Mouse (Mus musculus): ENCODE results near the gene Atp6v0e2. TPM values are rescaled to one million over a fixed set of nuclear protein-coding genes. Genes with fewer than 3 reads are reported as not detected.
A peak's percentile ranks its signal among the peaks of the same experiment; 100 is the strongest.

Gene Atp6v0e2
- polyA plus RNA-seq, 1 experiment from 2014 or later = 1.2 TPM

DNA sequence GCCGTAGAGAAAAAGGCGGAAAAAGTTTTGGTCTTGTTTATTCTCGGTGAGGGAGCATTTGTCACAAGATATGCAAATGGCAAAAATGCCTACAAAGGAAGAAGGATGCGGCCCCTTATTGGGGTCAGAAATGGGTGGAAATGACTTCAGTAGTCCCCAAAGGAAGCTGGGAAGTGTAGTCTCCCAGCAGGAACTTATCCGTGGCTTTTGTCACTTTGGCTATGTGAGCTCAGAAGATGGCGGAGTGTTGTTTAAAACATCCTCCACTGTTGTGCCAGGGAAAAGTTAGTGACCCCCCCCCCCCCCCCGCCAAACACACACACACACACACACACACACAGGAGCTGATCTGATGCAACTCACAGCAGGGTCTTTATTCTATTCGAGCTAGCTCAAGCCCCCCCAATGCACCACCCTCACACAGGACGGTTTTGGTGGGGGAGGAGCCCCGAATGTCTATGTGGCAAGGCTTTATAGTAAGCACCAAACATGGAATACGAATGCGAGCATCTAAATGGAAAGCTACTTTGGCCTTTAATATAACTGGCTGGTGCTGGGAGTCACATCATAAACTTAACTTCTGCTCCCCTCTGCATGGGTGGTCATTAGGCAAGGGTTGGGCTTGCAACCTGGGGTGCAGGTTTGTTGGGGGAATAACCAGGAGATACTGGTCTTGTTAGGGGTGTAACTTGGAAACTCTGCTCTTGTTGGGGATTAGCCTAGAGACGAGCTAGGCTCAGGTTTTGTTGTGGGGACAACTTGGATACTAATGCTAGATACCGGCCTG lies 17.9 kb downstream of the Atp6v0e2 start:
- Histone ChIP-seq H3K27me3 (ENCODE audit: insufficient read depth, low read length) (no peaks in the 10 kb centered on the region), H3K36me3 (replicated peaks; ENCODE audit: insufficient read depth, low read length) (no peaks in the 10 kb centered on the region), H3K27ac (ENCODE audit: low read depth) (peak overlapping the region; percentile 96), H3K9me3 (ENCODE audit: low read length) (no peaks in the 10 kb centered on the region), H3K9ac (replicated peaks) (peak overlapping the region; percentile 65), H3K4me3 (ENCODE audit: low read depth, low read length) (peak overlapping the region; percentile 56), H3K4me2 (ENCODE audit: low read depth, low read length) (peak overlapping the region; percentile 76), H3K4me1 (ENCODE audit: insufficient read depth) (peaks cover 16% of the 10 kb centered on the region)
- DNase-seq (peak; percentile 48), ATAC-seq (peak; percentile 73)
- TF ChIP-seq EP300 (IDR thresholded peaks at IDR 0.05; ENCODE audit: low read depth) (no peak), CTCF (IDR thresholded peaks at IDR 0.05; ENCODE audit: low read depth) (no peak)
- 31% methylated on average over 14 of the region's 14 CpGs for WGBS (ENCODE audit: insufficient replicate concordance)

- H3K27ac ChIP-seq (ENCODE audit: low read depth) = no peak overlapping the region
- 85% methylated on average over 3 of the region's 3 CpGs for WGBS (ENCODE audit: insufficient replicate concordance)
- no peaks in the 10 kb centered on the region for H3K27me3 ChIP-seq (ENCODE audit: insufficient read depth, low read length)
- TF ChIP-seq EP300 (IDR thresholded peaks at IDR 0.05; ENCODE audit: low read depth) (no peak), CTCF (IDR thresholded peaks at IDR 0.05; ENCODE audit: low read depth) (no peak)
- DNase-seq (no peak), ATAC-seq (no peak)
- no peak overlapping the region for H3K9ac ChIP-seq (replicated peaks)
- H3K4me1 ChIP-seq (ENCODE audit: insufficient read depth) = peaks cover 16% of the 10 kb centered on the region
- H3K9me3 ChIP-seq (ENCODE audit: low read length) = no peaks in the 10 kb centered on the region
- H3K36me3 ChIP-seq (replicated peaks; ENCODE audit: insufficient read depth, low read length) = no peaks in the 10 kb centered on the region
- H3K4me3 ChIP-seq (ENCODE audit: low read depth, low read length) = no peak overlapping the region
- H3K4me2 ChIP-seq (ENCODE audit: low read depth, low read length) = no peak overlapping the region
These were observed 18.5 kb downstream of the Atp6v0e2 start for GRCm38 (mm10) chr6:48555956-48556355.

DNA sequence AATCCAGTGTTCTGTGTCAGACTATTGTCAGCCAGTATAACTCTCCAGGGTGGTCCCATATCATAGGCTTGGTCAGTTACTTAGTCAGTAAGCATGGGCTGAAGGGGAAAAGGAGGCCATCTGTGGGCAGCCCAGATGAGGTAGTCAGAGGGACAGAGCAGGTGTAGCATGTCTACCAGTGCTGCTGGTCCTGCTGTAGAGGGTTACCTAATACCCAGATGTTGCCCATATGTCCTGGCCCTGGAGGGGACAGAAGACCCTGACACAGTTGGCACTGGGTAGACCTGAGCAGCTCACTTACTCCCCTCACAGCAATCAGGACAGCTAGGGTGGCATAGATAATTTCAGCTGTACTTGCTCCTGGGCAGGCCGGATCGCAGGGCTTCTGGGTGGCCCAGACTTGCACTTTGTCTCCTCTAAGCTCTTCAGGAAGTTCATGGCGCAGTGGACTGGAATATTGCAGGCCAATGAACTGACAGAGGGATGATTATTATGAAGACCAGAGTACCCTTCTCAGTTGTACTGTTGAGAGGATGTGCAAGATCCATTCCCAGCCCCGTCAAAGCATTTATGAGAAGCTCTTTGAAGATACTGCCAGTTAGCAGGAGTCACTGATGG lies 28.4 kb downstream of the Atp6v0e2 start:
- no peak overlapping the region for H3K4me3 ChIP-seq (ENCODE audit: low read depth, low read length)
- H3K9ac ChIP-seq (replicated peaks) = no peak overlapping the region
- DNase-seq (no peak), ATAC-seq (peak; percentile 8; the same call in 1 of the 2 replicates)
- peaks cover 10% of the 10 kb centered on the region for H3K4me1 ChIP-seq (ENCODE audit: insufficient read depth)
- H3K27ac ChIP-seq (ENCODE audit: low read depth) = no peak overlapping the region
- 80% methylated on average over 4 of the region's 4 CpGs for WGBS (ENCODE audit: insufficient replicate concordance)
- no peaks in the 10 kb centered on the region for H3K27me3 ChIP-seq (ENCODE audit: insufficient read depth, low read length)
- no peaks in the 10 kb centered on the region for H3K36me3 ChIP-seq (replicated peaks; ENCODE audit: insufficient read depth, low read length)
- TF ChIP-seq CTCF (IDR thresholded peaks at IDR 0.05; ENCODE audit: low read depth) (no peak), EP300 (IDR thresholded peaks at IDR 0.05; ENCODE audit: low read depth) (no peak)
- no peaks in the 10 kb centered on the region for H3K9me3 ChIP-seq (ENCODE audit: low read length)
- H3K4me2 ChIP-seq (ENCODE audit: low read depth, low read length) = no peak overlapping the region

DNA sequence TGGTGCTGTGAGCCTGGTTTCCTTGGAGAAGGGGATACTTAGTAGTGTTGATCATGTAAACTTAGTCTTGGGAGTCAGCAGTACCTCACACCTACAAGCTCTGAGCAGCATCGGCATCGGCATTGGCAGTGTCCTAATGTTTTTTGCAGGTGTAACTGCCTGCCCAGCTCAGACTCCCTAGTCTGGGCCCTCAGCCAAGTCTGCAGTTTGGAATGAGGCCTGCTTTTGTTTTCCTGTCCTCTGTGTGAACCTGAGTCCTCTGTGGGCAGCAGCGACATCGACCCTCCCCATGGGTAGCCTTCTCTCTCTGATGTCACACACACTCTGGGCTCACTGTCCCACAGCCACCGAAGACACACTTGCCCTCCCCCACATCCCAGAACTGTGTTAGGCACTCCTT lies 28.9 kb downstream of the Atp6v0e2 start:
- TF ChIP-seq EP300 (IDR thresholded peaks at IDR 0.05; ENCODE audit: low read depth) = no peak
- TF ChIP-seq CTCF (IDR thresholded peaks at IDR 0.05; ENCODE audit: low read depth) = no peak
- peak; percentile 78 for DNase-seq
- Histone ChIP-seq H3K9ac (replicated peaks) (no peak overlapping the region), H3K4me3 (ENCODE audit: low read depth, low read length) (no peak overlapping the region), H3K36me3 (replicated peaks; ENCODE audit: insufficient read depth, low read length) (no peaks in the 10 kb centered on the region), H3K27me3 (ENCODE audit: insufficient read depth, low read length) (no peaks in the 10 kb centered on the region), H3K4me2 (ENCODE audit: low read depth, low read length) (no peak overlapping the region), H3K27ac (ENCODE audit: low read depth) (peak overlapping the region; percentile 64), H3K4me1 (ENCODE audit: insufficient read depth) (peaks cover 15% of the 10 kb centered on the region), H3K9me3 (ENCODE audit: low read length) (no peaks in the 10 kb centered on the region)
- 57% methylated on average over 5 of the region's 5 CpGs for WGBS (ENCODE audit: insufficient replicate concordance)
- ATAC-seq = peak; percentile 86

DNA sequence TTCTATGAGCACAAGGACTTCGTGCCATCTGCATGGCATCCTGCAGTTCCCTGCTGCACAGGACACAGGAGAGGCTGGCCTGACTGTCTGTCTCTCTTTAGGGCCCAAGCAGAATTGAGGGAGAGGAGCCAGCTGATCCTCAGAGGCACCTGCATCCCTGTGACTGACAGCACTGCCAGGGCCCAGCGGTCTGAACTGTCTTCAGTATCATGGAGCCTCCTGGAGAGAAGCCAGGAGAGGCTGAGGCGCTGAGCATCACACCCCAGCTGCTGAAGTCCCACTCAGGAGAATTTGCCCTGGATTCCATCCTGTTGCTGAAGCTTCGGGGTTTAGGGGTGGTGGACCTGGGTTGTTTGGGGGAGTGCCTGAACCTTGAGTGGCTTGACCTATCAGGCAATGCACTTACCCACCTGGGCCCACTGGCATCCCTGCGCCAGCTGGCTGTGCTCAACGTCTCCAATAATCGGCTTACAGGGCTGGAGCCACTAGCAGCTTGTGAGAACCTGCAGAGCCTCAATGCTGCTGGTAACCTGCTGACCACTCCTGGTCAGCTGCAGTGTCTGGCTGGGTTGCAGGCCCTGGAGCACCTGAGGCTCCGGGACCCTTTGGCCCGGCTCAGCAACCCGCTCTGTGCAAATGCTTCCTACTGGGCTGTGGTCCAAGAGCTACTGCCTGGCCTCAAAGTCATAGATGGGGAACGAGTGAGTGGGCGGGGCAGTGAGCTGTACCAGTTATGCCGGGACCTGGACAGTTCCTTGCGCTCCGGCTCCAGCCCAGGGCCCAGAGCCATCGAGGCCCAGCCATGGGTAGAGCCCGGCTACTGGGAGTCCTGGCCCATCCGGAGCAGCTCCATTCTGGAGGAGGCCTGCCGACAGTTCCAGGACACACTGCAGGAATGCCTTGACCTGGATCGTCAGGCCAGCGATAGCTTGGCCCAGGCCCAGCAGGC lies 30.9 kb downstream of the Atp6v0e2 start:
- Histone ChIP-seq H3K36me3 (replicated peaks; ENCODE audit: insufficient read depth, low read length) (no peaks in the 10 kb centered on the region), H3K4me1 (ENCODE audit: insufficient read depth) (peaks cover 23% of the 10 kb centered on the region), H3K4me2 (ENCODE audit: low read depth, low read length) (no peak overlapping the region), H3K9ac (replicated peaks) (no peak overlapping the region), H3K27me3 (ENCODE audit: insufficient read depth, low read length) (no peaks in the 10 kb centered on the region), H3K27ac (ENCODE audit: low read depth) (no peak overlapping the region), H3K4me3 (ENCODE audit: low read depth, low read length) (no peak overlapping the region), H3K9me3 (ENCODE audit: low read length) (no peaks in the 10 kb centered on the region)
- ATAC-seq (peak; percentile 20; the same call in 1 of the 2 replicates), DNase-seq (peak; percentile 57)
- 68% methylated on average over 21 of the region's 21 CpGs for WGBS (ENCODE audit: insufficient replicate concordance)
- TF ChIP-seq EP300 (IDR thresholded peaks at IDR 0.05; ENCODE audit: low read depth) (no peak), CTCF (IDR thresholded peaks at IDR 0.05; ENCODE audit: low read depth) (no peak)
